8 mouse cellular contexts compared by ENCODE assay signal in genomic region chr11:59662877-59663775, GRCm38 (mm10). TPM values are rescaled to one million over a fixed set of nuclear protein-coding genes. Genes with fewer than 3 reads are reported as not detected.
A peak's percentile ranks its signal among the peaks of the same experiment; 100 is the strongest.
DNase-seq lines count a peak whose midpoint lies in the region; ATAC-seq and TF ChIP-seq lines count a peak whose summit lies in the region.

No protein-coding gene starts in this region.

- H3K36me3 ChIP-seq in heart, embryonic 11.5 days (ENCODE audit: control insufficient read depth, insufficient read depth, low read length) = no peaks in the 10 kb centered on the region
- H3K36me3 ChIP-seq in midbrain, postnatal 0 days (ENCODE audit: insufficient read depth, low read length) = no peaks in the 10 kb centered on the region

- peak overlapping the region; percentile 94 for H3K4me2 ChIP-seq in heart, embryonic 11.5 days
- peak overlapping the region; percentile 85 for H3K4me2 ChIP-seq in midbrain, postnatal 0 days (ENCODE audit: low read depth, low read length, poor library complexity, severe bottlenecking)

- peak overlapping the region; percentile 89 for H3K27ac ChIP-seq in heart, embryonic 11.5 days (ENCODE audit: low read depth, low read length)
- H3K27ac ChIP-seq in midbrain, postnatal 0 days (ENCODE audit: low read depth, low read length) = peak overlapping the region; percentile 90

- DNase-seq in adrenal gland, adult 8-10 months = peak; percentile 17
- no peak for DNase-seq in adrenal gland, adult 18-20 months (ENCODE audit: low spot score in 2 of 2)
- DNase-seq in urinary bladder, postnatal 25 days (ENCODE audit: low spot score) = peak; percentile 25
- DNase-seq in urinary bladder, adult 2 months (ENCODE audit: low spot score) = no peak
- DNase-seq in left cerebral cortex, postnatal 25 days (ENCODE audit: low spot score in 2 of 2) = peak; percentile 10 to 29
- DNase-seq in midbrain, postnatal 0 days (ENCODE audit: low spot score) = peak; percentile 8

- WGBS in heart, embryonic 11.5 days (ENCODE audit: insufficient replicate concordance) = 3% methylated on average over 30 of the region's 30 CpGs
- WGBS in midbrain, postnatal 0 days = 4% methylated on average over 30 of the region's 30 CpGs

- no peaks in the 10 kb centered on the region for H3K9me3 ChIP-seq in heart, embryonic 11.5 days (replicated peaks; ENCODE audit: control insufficient read depth, low read length)
- no peaks in the 10 kb centered on the region for H3K9me3 ChIP-seq in midbrain, postnatal 0 days (ENCODE audit: low read length)

- peak overlapping the region; percentile 87 for H3K9ac ChIP-seq in heart, embryonic 11.5 days (ENCODE audit: low read depth, low read length)
- peak overlapping the region; percentile 83 for H3K9ac ChIP-seq in midbrain, postnatal 0 days (replicated peaks; ENCODE audit: low read length, poor library complexity, severe bottlenecking)

- H3K4me1 ChIP-seq in heart, embryonic 11.5 days (ENCODE audit: control insufficient read depth, insufficient read depth, low read length) = peaks cover 32% of the 10 kb centered on the region
- peaks cover 14% of the 10 kb centered on the region for H3K4me1 ChIP-seq in midbrain, postnatal 0 days (ENCODE audit: insufficient read depth, low read length)

- no peak for TF ChIP-seq CTCF in midbrain, postnatal 0 days (IDR thresholded peaks at IDR 0.05)

- H3K27me3 ChIP-seq in heart, embryonic 11.5 days (ENCODE audit: control insufficient read depth, insufficient read depth, low read length) = no peaks in the 10 kb centered on the region
- no peaks in the 10 kb centered on the region for H3K27me3 ChIP-seq in midbrain, postnatal 0 days (ENCODE audit: insufficient read depth, low read length)

- ATAC-seq in heart, embryonic 11.5 days (replicated peaks; ENCODE audit: insufficient number of reproducible peaks, low FRiP score, low TSS enrichment) = no peak
- ATAC-seq in midbrain, postnatal 0 days (ENCODE audit: low FRiP score) = peak; percentile 28; the same call in 1 of the 2 replicates
- ATAC-seq in megakaryocyte progenitor cell, adult 5-6 weeks (replicated peaks; ENCODE audit: poor library complexity) = no peak

- peak overlapping the region; percentile 75 for H3K4me3 ChIP-seq in heart, embryonic 11.5 days (ENCODE audit: low read depth, low read length)
- peak overlapping the region; percentile 71 for H3K4me3 ChIP-seq in midbrain, postnatal 0 days (ENCODE audit: low read depth, low read length)

- intact Hi-C loops in left cerebral cortex, postnatal 25 days (cut with DNase I) = loop anchor here (5.0 kb wide), 2 partner anchors 44 to 69 kb away; no protein-coding TSS in a partner anchor

RNA-seq across cellular contexts. Expression of gene Mprip, which starts 2.0 kb away (rescaled TPM):
- 100 to 1,000 TPM; 180 to 290 (median 232) TPM for total RNA-seq in adrenal gland, adult 8-10 months (2022)
- 100 to 1,000 TPM; 200 to 219 TPM for total RNA-seq in adrenal gland, adult 18-20 months (2021)
- polyA plus RNA-seq in urinary bladder, adult 2 months (2012; rRNA removed) = 136 and 151 TPM in 2 replicates
- 51.1 and 54.2 TPM in 2 replicates for polyA plus RNA-seq in heart, embryonic 11.5 days (2014; fragmentation: Nextera tagmentation; extraction: Ambion mirVana)
- 100 to 1,000 TPM; 276 to 292 TPM for total RNA-seq in left cerebral cortex, postnatal 25 days (2021)
- 157 and 172 TPM in 2 replicates for total RNA-seq in midbrain, postnatal 0 days (2014; rRNA removed)
- 49.3 and 53.3 TPM in 2 replicates for polyA plus RNA-seq in midbrain, postnatal 0 days (2015; fragmentation: Nextera tagmentation; extraction: Ambion mirVana)
- 32.2 and 36.8 TPM in 2 replicates for total RNA-seq in megakaryocyte progenitor cell, adult 5-6 weeks (2015)
- 69.9 and 72.6 TPM in 2 replicates for total RNA-seq in megakaryocyte progenitor cell, adult 5-6 weeks (2017)

Comparison
In these comparisons a context has a peak if more than half of its experiments do, and no peak if none do; other contexts are left out.
1. DNase-seq: peak in adrenal gland, adult 8-10 months (single experiment), urinary bladder, postnatal 25 days (single experiment), left cerebral cortex, postnatal 25 days (2 of 2) and midbrain, postnatal 0 days (single experiment); none in adrenal gland, adult 18-20 months (0 of 2) and urinary bladder, adult 2 months (single experiment).